Mouse (Mus musculus) neural tube, embryonic 13.5 days (tissue): ENCODE results near the gene Fam219a. TPM values are rescaled to one million over a fixed set of nuclear protein-coding genes. Genes with fewer than 3 reads are reported as not detected.
A peak's percentile ranks its signal among the peaks of the same experiment; 100 is the strongest.

Source experiments
- ATAC-seq: fragments of 200-750 bp; cut with Nextera tagmentation; 2 replicates; pipeline ENCODE4 v1.8.0; 2017; ENCODE audit warnings: low read depth, mild to moderate bottlenecking, moderate TSS enrichment, moderate library complexity
- H3K27ac ChIP-seq: fragments of 300-500 bp; sonication (generic); replicated peaks from 2 replicates; pipeline ENCODE4 v1.5.1; 2015; ENCODE audit warnings: moderate library complexity, mild to moderate bottlenecking, inconsistent platforms
- H3K27me3 ChIP-seq: fragments of 300-500 bp; sonication (generic); 2 replicates; pipeline ENCODE4 v1.6.1; 2015; ENCODE audit warnings: mild to moderate bottlenecking, inconsistent platforms
- H3K36me3 ChIP-seq: fragments of 300-500 bp; sonication (generic); 2 replicates; pipeline ENCODE4 v1.6.1; 2015; ENCODE audit warnings: mild to moderate bottlenecking, inconsistent platforms
- H3K4me1 ChIP-seq: fragments of 300-500 bp; sonication (generic); replicated peaks from 2 replicates; pipeline ENCODE4 v1.6.1; 2015; ENCODE audit warnings: inconsistent platforms
- H3K4me2 ChIP-seq: fragments of 300-500 bp; sonication (generic); 2 replicates; pipeline ENCODE4 v1.6.1; 2015; ENCODE audit warnings: inconsistent platforms, mild to moderate bottlenecking, moderate library complexity
- H3K4me3 ChIP-seq: fragments of 300-500 bp; sonication (generic); 2 replicates; pipeline ENCODE4 v1.5.1; 2015; ENCODE audit warnings: mild to moderate bottlenecking, inconsistent platforms
- H3K9ac ChIP-seq: fragments of 300-500 bp; sonication (generic); 2 replicates; pipeline ENCODE4 v1.6.1; 2015; ENCODE audit warnings: moderate library complexity, mild to moderate bottlenecking, inconsistent platforms
- H3K9me3 ChIP-seq: fragments of 300-500 bp; sonication (generic); 2 replicates; pipeline ENCODE4 v1.6.1; 2016; ENCODE audit warnings: inconsistent platforms
- WGBS: fragments of 180-500 bp; shearing (Covaris S2); methylation state at CpG from one replicate; pipeline ENCODE4 v1.1.7; 2015; 5-methylcytosine and 5-hydroxymethylcytosine counted together
- polyA plus RNA-seq: library from polyadenylated mRNA; unstranded; fragments of >200 nt; fragmentation: Nextera tagmentation; extraction: Ambion mirVana; gene quantifications from 2 replicates; pipeline ENCODE4 v1.2.1, GENCODE M21; 2015

The Fam219a gene
- polyA plus RNA-seq, 1 experiment from 2014 or later = 18.8 TPM

DNA sequence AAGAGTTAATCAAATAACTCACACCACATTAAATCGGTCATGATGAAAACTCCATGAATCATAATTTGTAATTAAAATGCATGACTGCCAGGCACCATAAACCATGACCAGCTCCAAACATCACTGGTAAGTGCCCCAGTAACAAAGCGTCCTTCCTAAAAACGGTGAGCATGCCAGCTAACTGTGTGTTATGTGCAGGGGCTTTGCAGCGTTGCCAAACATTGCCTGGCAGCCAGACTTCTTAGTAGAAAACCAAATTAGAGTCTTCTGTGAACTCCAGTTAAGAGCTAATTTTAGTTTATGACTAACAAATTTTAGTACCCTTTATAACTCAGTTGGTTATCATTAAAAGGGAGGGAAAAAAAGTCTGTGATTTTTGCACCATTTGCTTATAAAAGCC, 4.2 kb upstream of the Fam219a start:
- Histone ChIP-seq H3K9ac (no peak overlapping the region), H3K27me3 (no peaks in the 10 kb centered on the region), H3K27ac (no peak overlapping the region), H3K36me3 (no peaks in the 10 kb centered on the region), H3K4me3 (no peak overlapping the region), H3K4me2 (no peak overlapping the region), H3K4me1 (peaks cover 40% of the 10 kb centered on the region), H3K9me3 (no peaks in the 10 kb centered on the region)
- WGBS = 62% methylated on average over 4 of the region's 4 CpGs
- no peak for ATAC-seq

DNA sequence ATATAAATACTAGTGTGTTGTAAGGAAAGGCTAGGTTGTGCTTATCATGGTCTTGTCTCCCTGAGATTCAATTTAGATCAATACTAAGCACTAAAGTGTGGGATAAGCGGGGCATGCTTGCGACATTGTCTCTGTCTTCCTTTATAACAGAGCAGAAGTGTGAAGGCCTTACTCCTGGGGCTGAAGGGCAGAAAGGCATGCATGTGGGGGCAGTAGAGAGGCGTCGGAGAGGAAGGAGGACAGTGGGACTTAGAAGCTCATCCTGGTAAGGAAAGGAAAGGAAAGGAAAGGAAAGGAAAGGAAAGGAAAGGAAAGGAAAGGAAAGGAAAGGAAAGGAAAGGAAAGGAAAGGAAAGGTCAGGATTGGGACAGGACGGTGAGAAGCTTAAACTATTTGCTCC, 2.2 kb upstream of the Fam219a start:
- H3K36me3 ChIP-seq = no peaks in the 10 kb centered on the region
- H3K9ac ChIP-seq = no peak overlapping the region
- H3K4me2 ChIP-seq = no peak overlapping the region
- H3K4me3 ChIP-seq = no peak overlapping the region
- H3K9me3 ChIP-seq = no peaks in the 10 kb centered on the region
- ATAC-seq = no peak
- H3K4me1 ChIP-seq = peaks cover 49% of the 10 kb centered on the region
- H3K27ac ChIP-seq = no peak overlapping the region
- WGBS = 25% methylated on average over 5 of the region's 5 CpGs
- H3K27me3 ChIP-seq = no peaks in the 10 kb centered on the region

- ATAC-seq = peak; percentile 25
- Histone ChIP-seq H3K4me1 (peaks cover 56% of the 10 kb centered on the region), H3K9me3 (no peaks in the 10 kb centered on the region), H3K36me3 (no peaks in the 10 kb centered on the region), H3K4me2 (peak overlapping the region; percentile 75), H3K27ac (peak overlapping the region; percentile 97), H3K27me3 (no peaks in the 10 kb centered on the region), H3K9ac (peak overlapping the region; percentile 95), H3K4me3 (peak overlapping the region; percentile 87)
- WGBS = 1% methylated on average over 55 of the region's 58 CpGs
These were observed 492 bp downstream of the Fam219a start for GRCm38 (mm10) chr4:41568682-41569410.

DNA sequence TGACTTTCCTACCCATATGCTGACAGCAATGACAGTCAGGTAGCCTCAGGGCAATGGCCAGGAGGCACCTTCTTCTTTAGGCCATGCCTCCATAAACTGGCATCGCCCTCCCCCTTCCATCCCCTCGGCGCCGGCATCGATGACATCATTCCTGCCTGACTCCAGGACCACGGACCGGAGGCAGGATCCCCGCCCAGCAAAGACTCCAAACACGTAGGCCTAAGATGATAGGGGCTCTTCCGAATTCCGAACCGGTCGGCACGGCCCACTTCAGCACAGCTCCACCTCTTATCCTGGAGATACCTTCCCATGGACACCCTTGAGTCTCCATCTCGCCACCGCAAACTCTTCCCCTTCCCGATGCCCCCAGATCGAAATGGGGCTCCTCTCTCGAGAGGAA, 1.1 kb downstream of the Fam219a start:
- no peaks in the 10 kb centered on the region for H3K27me3 ChIP-seq
- peak overlapping the region; percentile 75 for H3K4me2 ChIP-seq
- peak overlapping the region; percentile 87 for H3K4me3 ChIP-seq
- WGBS = 3% methylated on average over 19 of the region's 19 CpGs
- peak overlapping the region; percentile 95 for H3K9ac ChIP-seq
- H3K27ac ChIP-seq = peak overlapping the region; percentile 97
- H3K4me1 ChIP-seq = peaks cover 56% of the 10 kb centered on the region
- ATAC-seq = 0 out of 2 replicates have a peak, but pooled peaks have one; percentile 5
- H3K36me3 ChIP-seq = no peaks in the 10 kb centered on the region
- no peaks in the 10 kb centered on the region for H3K9me3 ChIP-seq

DNA sequence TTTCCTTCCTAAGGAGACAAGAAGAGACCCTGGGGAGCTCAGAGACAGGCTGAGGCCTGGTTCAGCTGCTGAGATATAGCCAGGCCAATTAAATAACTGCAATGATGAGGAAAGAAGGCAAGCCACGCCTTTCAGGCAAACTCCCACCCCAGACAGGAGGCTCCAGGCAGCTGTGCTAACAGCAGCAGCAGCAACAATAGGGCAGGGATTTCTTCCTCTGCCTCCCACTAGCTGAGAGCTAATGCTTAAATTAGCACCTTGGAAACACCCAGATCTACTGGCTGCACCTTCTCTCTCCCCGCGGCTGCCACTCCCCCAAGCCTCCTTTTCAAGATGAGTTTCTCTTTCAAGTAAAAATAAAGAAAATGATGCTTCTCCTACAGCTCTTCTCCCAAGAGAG, 3.2 kb downstream of the Fam219a start:
- Histone ChIP-seq H3K9ac (peak overlapping the region; percentile 44), H3K4me3 (no peak overlapping the region), H3K9me3 (no peaks in the 10 kb centered on the region), H3K36me3 (no peaks in the 10 kb centered on the region), H3K4me2 (peak overlapping the region; percentile 75), H3K27me3 (no peaks in the 10 kb centered on the region), H3K27ac (peak overlapping the region; percentile 47; the same call in 1 of the 2 replicates), H3K4me1 (peaks cover 55% of the 10 kb centered on the region)
- 6% methylated on average over 3 of the region's 3 CpGs for WGBS
- ATAC-seq = no peak

DNA sequence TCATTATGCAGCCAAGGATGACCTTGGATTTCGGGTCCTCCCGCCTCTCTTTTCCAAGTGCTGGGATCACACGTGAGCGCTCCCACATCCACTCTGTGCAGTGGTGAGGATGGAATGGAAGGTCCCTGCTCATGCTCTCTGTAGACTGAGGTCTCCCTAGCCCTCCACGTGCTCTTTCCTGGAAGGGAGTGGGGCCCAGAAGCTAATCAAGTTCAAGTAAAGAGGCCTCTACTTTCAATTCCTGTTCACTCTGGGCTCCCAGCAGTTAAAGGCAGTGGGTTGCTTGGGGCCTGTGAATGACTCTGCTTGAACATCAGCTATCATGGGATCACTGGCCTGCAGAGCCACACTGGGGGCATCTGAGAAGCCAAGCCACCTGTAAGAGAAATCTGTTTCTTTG, 6.0 kb downstream of the Fam219a start:
- WGBS = 84% methylated on average over 5 of the region's 5 CpGs
- no peak overlapping the region for H3K27ac ChIP-seq
- no peak for ATAC-seq

GRCm38 (mm10) chr4:41557092-41557491, 12.2 kb downstream of the Fam219a start:
- no peak overlapping the region for H3K4me3 ChIP-seq
- H3K9me3 ChIP-seq = no peaks in the 10 kb centered on the region
- H3K4me1 ChIP-seq = peaks cover 61% of the 10 kb centered on the region
- peak overlapping the region; percentile 33 for H3K27ac ChIP-seq
- H3K9ac ChIP-seq = no peak overlapping the region
- no peaks in the 10 kb centered on the region for H3K36me3 ChIP-seq
- H3K27me3 ChIP-seq = no peaks in the 10 kb centered on the region
- no peak overlapping the region for H3K4me2 ChIP-seq
- ATAC-seq = no peak
- 75% methylated on average over 3 of the region's 3 CpGs for WGBS

More for the DNA sequence above, 6.0 kb downstream of the Fam219a start:
- Histone ChIP-seq H3K9me3 (no peaks in the 10 kb centered on the region), H3K4me2 (no peak overlapping the region), H3K36me3 (no peaks in the 10 kb centered on the region), H3K4me1 (peaks cover 47% of the 10 kb centered on the region), H3K9ac (no peak overlapping the region), H3K4me3 (no peak overlapping the region), H3K27me3 (no peaks in the 10 kb centered on the region)

DNA sequence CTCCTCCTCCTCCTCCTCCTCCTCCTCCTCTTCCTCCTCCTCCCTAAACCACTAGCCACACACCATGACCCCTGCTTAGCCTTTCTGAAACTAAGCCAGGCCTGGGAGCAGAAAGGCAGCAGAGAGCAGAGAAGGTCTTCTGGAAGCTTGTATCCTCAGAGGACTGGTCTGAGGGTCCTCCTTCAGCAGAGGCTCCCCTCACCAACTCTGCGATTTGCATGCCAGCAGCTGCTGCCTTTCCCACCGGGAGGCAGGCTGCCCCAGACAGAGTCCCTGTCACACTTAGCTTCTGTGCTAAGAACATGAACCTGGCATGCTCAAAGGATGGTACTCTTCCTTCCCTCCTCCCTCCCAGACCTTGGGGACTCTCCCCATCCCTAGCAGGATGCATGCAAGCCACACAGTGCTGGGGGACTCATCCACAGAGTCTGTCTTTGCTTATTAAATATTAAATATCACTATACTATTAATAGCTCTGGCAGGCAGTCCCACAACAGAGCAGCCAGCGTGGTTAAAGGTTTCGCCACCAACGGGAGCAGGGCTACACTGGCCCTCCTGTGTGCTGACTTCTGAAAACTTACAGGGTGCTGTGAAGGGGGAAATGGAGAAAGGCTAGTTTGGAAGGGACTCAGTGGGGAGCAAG, 12.9 kb downstream of the Fam219a start:
- Histone ChIP-seq H3K4me2 (no peak overlapping the region), H3K9me3 (no peaks in the 10 kb centered on the region), H3K4me1 (peaks cover 57% of the 10 kb centered on the region), H3K27ac (peak overlapping the region; percentile 33), H3K4me3 (no peak overlapping the region), H3K9ac (0 out of 2 replicates have a peak overlapping the region, but pooled peaks have one; percentile 17), H3K36me3 (no peaks in the 10 kb centered on the region), H3K27me3 (no peaks in the 10 kb centered on the region)
- WGBS = 44% methylated on average over 5 of the region's 5 CpGs
- no peak for ATAC-seq

DNA sequence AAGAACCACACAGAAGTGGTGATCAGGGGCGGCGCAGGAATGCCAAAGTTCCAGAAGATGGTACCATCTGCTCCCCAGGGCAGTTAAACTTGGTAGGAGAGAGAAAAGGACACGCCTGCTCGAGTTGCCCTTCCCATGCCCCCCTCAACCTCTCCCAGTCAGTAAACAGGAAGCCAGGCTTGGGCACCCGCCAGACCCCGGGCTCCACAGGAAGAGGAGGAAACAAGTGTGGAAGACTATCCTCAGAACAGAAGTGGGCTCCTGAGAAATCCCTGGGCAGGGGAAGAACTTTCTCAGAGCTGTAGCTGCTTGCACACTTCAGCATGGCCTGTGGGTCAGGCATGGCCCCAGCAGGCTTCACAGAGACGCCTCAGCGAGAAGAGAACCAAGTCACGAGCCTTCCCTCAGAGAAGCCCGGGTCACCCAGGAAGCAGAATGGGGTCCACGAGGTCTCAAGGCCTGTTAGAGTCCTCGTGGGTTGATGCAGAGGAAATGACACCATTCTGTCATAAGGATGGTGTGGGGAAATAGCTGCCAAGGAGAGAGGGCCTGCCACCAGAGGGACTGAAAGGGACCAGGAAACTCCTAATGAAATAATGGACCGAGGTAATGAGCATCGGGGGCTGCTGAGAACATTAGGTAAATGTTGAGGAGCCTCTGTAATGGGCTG, 14.2 kb downstream of the Fam219a start:
- no peaks in the 10 kb centered on the region for H3K9me3 ChIP-seq

DNA sequence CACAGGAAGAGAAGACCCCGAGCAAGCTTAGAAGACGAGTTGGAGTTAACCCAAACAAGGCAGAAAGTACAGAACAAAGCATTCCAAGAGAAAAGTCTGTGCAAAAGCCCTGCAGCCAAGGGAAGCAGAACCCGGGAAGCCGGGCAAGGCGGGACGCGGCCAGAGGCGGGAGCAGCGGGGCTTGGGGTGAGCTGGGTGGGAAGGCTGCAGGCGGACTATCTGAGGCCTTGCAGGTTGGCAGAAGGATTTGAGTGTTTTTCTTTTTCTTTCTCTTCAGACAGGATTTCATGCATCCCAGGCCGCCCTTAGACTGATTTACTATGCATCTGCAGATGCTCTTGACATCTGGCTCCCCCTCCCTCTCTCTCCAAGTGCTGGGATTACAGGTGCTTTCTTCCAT, 16.2 kb downstream of the Fam219a start:
- peaks cover 50% of the 10 kb centered on the region for H3K4me1 ChIP-seq
- H3K9me3 ChIP-seq = no peaks in the 10 kb centered on the region
- no peak overlapping the region for H3K9ac ChIP-seq
- H3K27ac ChIP-seq = no peak overlapping the region
- H3K27me3 ChIP-seq = no peaks in the 10 kb centered on the region
- WGBS = 67% methylated on average over 11 of the region's 11 CpGs
- no peak overlapping the region for H3K4me3 ChIP-seq
- no peak for ATAC-seq
- H3K36me3 ChIP-seq = no peaks in the 10 kb centered on the region
- H3K4me2 ChIP-seq = no peak overlapping the region

More for the DNA sequence above, 14.2 kb downstream of the Fam219a start:
- ATAC-seq = no peak
- Histone ChIP-seq H3K27me3 (no peaks in the 10 kb centered on the region), H3K4me1 (peaks cover 54% of the 10 kb centered on the region), H3K9ac (no peak overlapping the region), H3K36me3 (no peaks in the 10 kb centered on the region), H3K4me3 (no peak overlapping the region), H3K4me2 (no peak overlapping the region), H3K27ac (peak overlapping the region; percentile 52)
- WGBS = 71% methylated on average over 14 of the region's 14 CpGs

- Histone ChIP-seq H3K36me3 (no peaks in the 10 kb centered on the region), H3K4me2 (no peak overlapping the region), H3K9me3 (no peaks in the 10 kb centered on the region), H3K9ac (no peak overlapping the region), H3K27ac (no peak overlapping the region), H3K4me1 (peaks cover 44% of the 10 kb centered on the region), H3K27me3 (no peaks in the 10 kb centered on the region), H3K4me3 (no peak overlapping the region)
- 44% methylated on average over 6 of the region's 6 CpGs for WGBS
- ATAC-seq = no peak
These were observed 16.8 kb downstream of the Fam219a start for GRCm38 (mm10) chr4:41552529-41552928.

DNA sequence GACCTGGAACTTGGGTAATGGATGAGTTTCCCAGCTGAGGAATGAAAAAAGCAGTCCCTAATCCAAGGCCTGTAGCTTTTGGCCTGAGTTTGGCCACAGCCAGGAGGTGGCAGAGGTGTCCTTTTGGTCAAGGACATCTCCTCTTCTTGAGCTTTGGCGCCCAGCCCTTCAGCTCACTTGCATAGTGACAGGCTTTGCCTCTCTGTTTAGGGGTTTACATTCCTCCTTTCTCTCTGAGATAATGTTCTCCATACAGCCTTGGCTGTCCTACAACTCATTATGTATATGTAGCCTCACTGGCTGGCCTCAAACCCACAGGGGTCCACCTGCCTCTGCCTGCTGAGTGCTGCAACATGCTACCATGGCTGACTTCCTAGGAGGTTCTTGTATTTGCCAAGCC, 22.3 kb downstream of the Fam219a start:
- H3K36me3 ChIP-seq = no peaks in the 10 kb centered on the region
- no peak overlapping the region for H3K9ac ChIP-seq
- no peak overlapping the region for H3K27ac ChIP-seq
- no peak for ATAC-seq
- peaks cover 39% of the 10 kb centered on the region for H3K4me1 ChIP-seq
- WGBS = 95% methylated on average over 1 of the region's 1 CpGs
- no peak overlapping the region for H3K4me2 ChIP-seq
- H3K27me3 ChIP-seq = no peaks in the 10 kb centered on the region
- no peaks in the 10 kb centered on the region for H3K9me3 ChIP-seq
- H3K4me3 ChIP-seq = no peak overlapping the region
